Mouse (Mus musculus) monocyte, adult 5-6 weeks (primary cell): ENCODE data around the gene Lrrc17. TPM values are rescaled to one million over a fixed set of nuclear protein-coding genes. Genes with fewer than 3 reads are reported as not detected.
"Not testable (repeated sequence)": the region's sequence is repeated elsewhere in the genome, so short reads cannot be mapped to it uniquely, and the experiment has no call there.

ENCODE experiments used
- ATAC-seq: fragments of 153-309, 156-312 bp; replicated peaks from 2 replicates; pipeline ENCODE4 v1.8.0; 2017; ENCODE audit warnings: mild to moderate bottlenecking; ENCODE audit not compliant: low TSS enrichment, insufficient number of reproducible peaks, severe bottlenecking, poor library complexity, low FRiP score
- total RNA-seq: library from RNA; stranded (forward); fragments of 200-1000, 200-491, 200-594 nt; gene quantifications from 3 replicates; pipeline ENCODE4 v1.2.3, GENCODE M21; 2017

The Lrrc17 gene
- total RNA-seq, 1 experiment from 2014 or later = not detected

GRCm38 (mm10) chr5:21587683-21588082 is 44.3 kb downstream of the Lrrc17 start:
- ATAC-seq = no peak

- no peak for ATAC-seq
Measured at GRCm38 (mm10) chr5:21588220-21588619, 44.9 kb downstream of the Lrrc17 start.

- no peak for ATAC-seq
Measured at GRCm38 (mm10) chr5:21592106-21592505, 48.7 kb downstream of the Lrrc17 start.

DNA sequence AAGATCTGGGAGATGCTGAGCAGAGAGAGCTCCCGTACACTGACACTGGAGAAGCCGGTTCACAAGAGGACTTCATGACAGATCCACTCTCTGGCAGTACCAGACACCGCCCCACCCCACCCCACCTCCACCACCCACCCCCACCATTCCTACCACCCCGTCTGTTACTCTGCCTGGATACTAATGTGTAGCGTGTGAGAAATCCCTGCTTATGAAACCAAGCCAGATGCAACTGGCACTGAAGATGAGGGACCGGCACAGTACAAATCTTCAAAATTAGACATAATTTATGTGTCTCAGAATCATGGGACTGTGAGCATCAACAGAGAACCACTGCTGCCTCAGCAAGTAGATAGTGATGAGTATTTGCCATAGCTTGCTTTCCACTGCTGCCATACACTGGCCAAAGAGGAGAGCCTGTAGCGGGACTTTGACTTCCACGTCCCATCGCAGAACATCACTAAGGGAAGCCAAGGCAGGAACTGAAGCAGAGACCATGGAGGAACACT is 49.9 kb downstream of the Lrrc17 start:
- ATAC-seq = no peak

DNA sequence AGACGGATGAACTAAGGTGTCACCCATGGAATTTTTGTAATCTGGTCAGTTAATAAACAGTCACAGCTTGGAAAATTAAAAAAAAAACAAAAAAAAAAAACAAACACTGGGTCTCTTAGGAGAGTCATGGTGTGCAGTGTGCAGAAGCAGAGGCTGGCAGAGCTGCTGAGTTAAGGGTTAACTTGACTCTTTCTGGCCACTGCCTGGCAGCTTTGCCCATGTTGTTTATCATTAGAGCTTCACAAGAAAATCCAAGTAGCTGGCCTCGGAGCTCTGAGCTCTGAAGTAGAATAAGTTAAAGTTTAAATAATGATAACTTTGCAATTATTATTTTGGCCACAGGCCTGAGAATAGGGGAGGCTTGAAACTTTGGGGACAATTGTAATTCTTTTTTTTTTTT is 56.2 kb downstream of the Lrrc17 start:
- not testable (repeated sequence) for ATAC-seq

- ATAC-seq = no peak
Measured at GRCm38 (mm10) chr5:21599961-21600360, 56.6 kb downstream of the Lrrc17 start.

GRCm38 (mm10) chr5:21605936-21606335 is 62.6 kb downstream of the Lrrc17 start:
- ATAC-seq = no peak

- no peak for ATAC-seq
Measured at GRCm38 (mm10) chr5:21608311-21609304, 65.2 kb downstream of the Lrrc17 start.

GRCm38 (mm10) chr5:21610996-21611395 is 67.6 kb downstream of the Lrrc17 start:
- ATAC-seq = no peak

DNA sequence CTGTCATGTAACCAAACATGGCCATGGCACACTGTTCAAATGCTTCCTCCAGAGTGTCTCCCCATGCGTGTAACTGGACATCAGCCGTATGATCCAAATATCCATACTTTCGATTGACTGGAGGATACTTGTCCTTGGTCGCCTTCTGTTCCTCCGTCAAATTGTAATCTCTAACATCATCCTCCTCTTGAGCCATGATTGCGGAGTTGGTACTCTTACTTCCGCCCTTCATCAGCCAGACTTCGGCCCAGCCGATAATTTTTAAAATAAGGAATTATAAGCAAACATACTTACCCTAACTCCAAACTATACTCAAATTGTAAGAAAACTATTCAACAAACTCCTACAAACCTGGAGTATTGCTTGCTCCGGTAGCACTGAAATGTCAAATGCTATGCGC is 70.9 kb downstream of the Lrrc17 start:
- not testable (repeated sequence) for ATAC-seq

DNA sequence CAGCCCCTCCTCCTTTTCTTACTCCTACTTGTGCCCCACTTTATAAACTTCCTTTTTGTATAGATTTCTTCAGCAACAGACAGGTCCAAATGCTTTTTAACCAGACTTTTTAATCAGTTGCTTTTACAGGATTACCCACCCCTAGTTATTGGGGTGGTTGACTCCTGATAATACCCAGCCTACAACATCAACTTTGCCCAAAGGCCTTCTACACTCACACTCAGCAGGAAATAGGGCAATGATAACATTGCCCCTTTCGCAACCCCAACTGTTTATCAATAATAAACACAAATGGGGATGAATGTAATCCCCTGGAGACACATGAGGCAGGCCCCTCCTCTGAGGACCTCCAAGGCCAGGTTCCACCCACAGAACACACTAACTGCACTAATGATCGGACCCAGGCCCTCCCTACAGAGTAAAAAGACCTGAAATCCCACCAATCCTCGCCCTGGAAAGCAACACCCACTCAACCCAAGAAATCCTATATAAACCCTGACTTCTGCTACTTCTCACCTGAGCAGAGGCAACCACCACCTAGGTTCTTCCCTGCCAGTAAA is 73.2 kb downstream of the Lrrc17 start:
- no peak for ATAC-seq

Other genes with a start within 250 kb of the Lrrc17 start
- gene Fgl2, start 170.9 kb upstream of the Lrrc17 start, total RNA-seq = 111 to 206 TPM (median 113 TPM) in 3 replicates
- gene Ccdc146, start 118.9 kb upstream of the Lrrc17 start, total RNA-seq = 0.10 to 0.32 TPM in 2 of 3 replicates, not detected in the other
- 3.5 to 6.2 TPM (median 4.4 TPM) in 3 replicates for gene Fam185a, start 118.6 kb upstream of the Lrrc17 start, total RNA-seq
- gene Fbxl13, start 102.1 kb downstream of the Lrrc17 start, total RNA-seq = not detected in 3 replicates
- gene Armc10, start 102.3 kb downstream of the Lrrc17 start, total RNA-seq = 35.7 to 50.1 TPM (median 38.8 TPM) in 3 replicates
- gene Napepld, start 157.8 kb downstream of the Lrrc17 start, total RNA-seq = 0.21 to 0.95 TPM (median 0.87 TPM) in 3 replicates
- gene Pmpcb, start 193.6 kb downstream of the Lrrc17 start, total RNA-seq = 72.0 to 160 TPM (median 85.6 TPM) in 3 replicates
- gene Dnajc2, start 241.7 kb downstream of the Lrrc17 start, total RNA-seq = 90.7 to 113 TPM (median 108 TPM) in 3 replicates
- gene Psmc2, start 241.7 kb downstream of the Lrrc17 start, total RNA-seq = 69.9 to 75.6 TPM (median 74.7 TPM) in 3 replicates